Mouse (Mus musculus) heart, postnatal 25 days (tissue): ENCODE data around the gene Atxn10. TPM values are rescaled to one million over a fixed set of nuclear protein-coding genes. Genes with fewer than 3 reads are reported as not detected.

Source experiments
- DNase-seq: peaks from one replicate; pipeline ENCODE4 v3.0.0; 2022; ENCODE audit warnings: low spot score
- intact Hi-C: fragments of 180-260 bp; cut with DNase I; formaldehyde crosslinking; loops from one replicate; pipeline ENCODE4 v1.15.1; 2025
- total RNA-seq, 2 experiments: library from RNA; stranded (reverse); gene quantifications; 2 replicates each; pipeline ENCODE4 v1.2.3; 2021

Atxn10 gene
- total RNA-seq, 2 experiments from 2014 or later, result 73.8 to 84.8 TPM

DNA sequence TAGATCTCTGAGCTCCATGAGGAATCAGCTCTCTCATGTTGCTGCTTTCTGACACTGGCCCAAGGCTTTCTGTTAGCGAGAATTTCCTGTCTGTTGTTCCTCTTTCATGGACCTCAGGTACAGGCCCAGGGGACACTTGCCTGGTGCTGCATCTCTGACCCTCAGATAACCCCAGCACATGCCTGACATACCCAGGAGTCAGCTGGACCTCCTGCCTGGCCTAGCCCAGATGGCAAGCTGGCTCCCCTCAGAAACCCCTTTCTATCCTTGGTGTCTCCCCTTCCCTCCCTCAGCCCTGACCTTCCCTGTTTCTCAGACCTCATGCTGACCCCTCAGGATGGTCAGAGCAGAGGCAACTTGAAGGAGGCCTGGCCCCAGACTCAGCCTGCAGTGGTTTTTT is 170.6 kb downstream of the Atxn10 start:
- intact Hi-C loops, result no loop called here
- DNase-seq, result no peak

DNA sequence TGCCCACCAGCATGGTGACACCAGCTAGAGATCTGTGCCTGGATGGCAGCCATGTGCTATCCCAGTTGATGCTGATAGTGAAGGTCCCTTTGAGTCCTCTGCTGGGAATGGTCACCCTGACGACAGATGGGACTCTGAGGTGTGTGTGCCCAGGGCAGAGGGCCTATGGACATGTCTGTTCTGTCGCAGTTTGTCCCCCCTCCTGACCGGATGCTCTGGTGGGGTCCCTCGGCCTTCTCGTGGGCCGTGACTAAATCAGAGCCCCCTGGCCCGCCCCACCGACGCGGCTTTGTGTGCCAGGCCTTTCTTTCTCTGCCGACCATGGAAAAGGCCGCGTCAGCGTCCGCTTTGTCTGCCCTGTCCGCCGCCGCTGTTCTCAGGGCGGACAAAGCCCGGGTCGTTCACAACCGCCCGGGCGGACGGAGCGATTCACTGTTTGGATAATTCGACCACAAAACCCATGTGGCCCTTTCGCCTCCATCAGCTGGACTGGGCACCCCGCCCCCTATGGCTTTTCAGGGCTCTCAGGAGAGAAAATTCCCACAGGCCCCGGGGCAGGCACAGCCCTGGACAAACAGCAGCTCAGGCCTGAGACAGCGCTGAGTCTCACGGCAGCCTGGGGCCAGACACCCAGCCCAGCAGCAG is 171.4 kb downstream of the Atxn10 start:
- intact Hi-C loops, result no loop called here
- DNase-seq, result no peak

Other genes starting within 250 kb of the Atxn10 start
- gene Smc1b, start 204.3 kb upstream of the Atxn10 start, total RNA-seq, result not detected
- gene Ribc2, start 204.2 kb upstream of the Atxn10 start, total RNA-seq, result not detected
- gene Fbln1, start 130.3 kb upstream of the Atxn10 start, total RNA-seq, result 10 to 100 TPM; 94.1 to 94.2 TPM
- not detected for gene 7530416G11Rik, start 167.0 kb downstream of the Atxn10 start, total RNA-seq
- gene Wnt7b, start 246.2 kb downstream of the Atxn10 start, total RNA-seq, result under 1 TPM; 0.13 to 0.17 TPM